Mouse (Mus musculus): ENCODE measurements around the gene Mpzl1. TPM values are rescaled to one million over a fixed set of nuclear protein-coding genes. Genes with fewer than 3 reads are reported as not detected.

Mpzl1 gene
- total RNA-seq, 1 experiment: 60.1 TPM

GRCm38 (mm10) chr1:165610321-165610999 is 23.9 kb downstream of the Mpzl1 start:
- TF ChIP-seq ZC3H11A (IDR thresholded peaks at IDR 0.05; ENCODE audit: borderline replicate concordance, low read depth, low read length) (no peak), ZNF384 (IDR thresholded peaks at IDR 0.05; ENCODE audit: low read depth, low read length) (no peak), MAFK (IDR thresholded peaks at IDR 0.05; ENCODE audit: insufficient read depth, low read depth, low read length) (no peak), HCFC1 (IDR thresholded peaks at IDR 0.05; ENCODE audit: borderline replicate concordance, insufficient read depth, low read length) (no peak), CHD2 (IDR thresholded peaks at IDR 0.05; ENCODE audit: low read depth, low read length) (no peak)
- Histone ChIP-seq H3K4me1 (ENCODE audit: control insufficient read depth in 2 of 2, insufficient read depth in 2 of 2, low read length in 2 of 2, poor library complexity in 1 of 2) (peaks cover 18% of the 10 kb centered on the region in 2 experiments), H3K36me3 (ENCODE audit: control insufficient read depth, insufficient read depth, low read length, poor library complexity, severe bottlenecking) (peaks cover 7% of the 10 kb centered on the region; the same call in 1 of the 2 replicates), H3K4me3 (ENCODE audit: insufficient read depth in 1 of 2, low read depth in 1 of 2, low read length in 2 of 2, poor library complexity in 1 of 2, severe bottlenecking in 1 of 2) (no peak overlapping the region), H3K9ac (ENCODE audit: insufficient read depth, low read depth, low read length, poor library complexity, severe bottlenecking) (no peak overlapping the region), H3K27ac (ENCODE audit: insufficient read depth, low read depth, low read length, poor library complexity, severe bottlenecking) (no peak overlapping the region), H3K9me3 (ENCODE audit: control insufficient read depth, insufficient read depth, low read depth, low read length) (no peaks in the 10 kb centered on the region)
- DNase-seq (ENCODE audit: low read depth, low spot score): no peak
- in situ Hi-C loops (cut with MboI; ENCODE audit: low sequenced_read_pairs in 2 of 2, unreplicated experiment in 2 of 2): no loop called here

DNA sequence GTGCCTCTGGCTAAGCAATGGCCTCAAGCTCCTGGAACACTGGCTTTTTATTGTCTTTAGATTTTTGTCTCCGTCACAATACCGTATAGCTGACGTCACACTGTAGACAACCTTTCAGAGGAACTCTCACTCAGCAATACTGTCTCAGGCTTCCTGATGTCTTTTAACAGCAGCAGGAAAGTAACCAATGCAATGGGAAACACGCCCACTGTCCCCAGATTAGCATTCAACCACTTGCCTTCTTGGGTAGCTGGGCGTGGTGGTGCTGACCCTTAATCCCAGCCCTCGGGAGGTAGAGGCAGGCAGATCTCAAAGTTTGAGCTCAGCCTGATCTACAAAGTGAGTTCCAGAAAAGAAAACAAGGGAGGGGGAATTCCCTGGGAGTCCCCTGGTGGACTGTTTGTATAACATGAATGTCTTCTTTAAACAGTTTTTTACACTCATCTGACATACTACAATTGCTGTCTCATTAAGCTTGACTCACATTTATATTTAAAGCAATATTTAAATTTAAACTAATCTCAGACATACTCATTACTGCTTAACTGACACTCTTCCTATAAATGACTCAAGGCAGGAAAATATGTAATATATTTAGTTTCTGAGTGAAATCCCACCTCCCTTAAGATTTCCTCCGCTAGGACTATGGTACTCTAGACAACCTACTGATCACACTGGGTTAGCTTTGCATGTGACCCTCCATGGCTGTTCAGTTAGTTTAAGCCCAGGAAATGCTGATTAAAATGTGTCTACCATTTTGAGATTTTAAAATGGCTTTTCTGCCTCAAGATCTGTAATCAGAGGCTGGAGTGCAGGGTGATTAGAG is 24.6 kb downstream of the Mpzl1 start:
- TF ChIP-seq CHD2 (IDR thresholded peaks at IDR 0.05; ENCODE audit: low read depth, low read length) (no peak), ZNF384 (IDR thresholded peaks at IDR 0.05; ENCODE audit: low read depth, low read length) (no peak), MAFK (IDR thresholded peaks at IDR 0.05; ENCODE audit: insufficient read depth, low read depth, low read length) (no peak), HCFC1 (IDR thresholded peaks at IDR 0.05; ENCODE audit: borderline replicate concordance, insufficient read depth, low read length) (no peak), ZC3H11A (IDR thresholded peaks at IDR 0.05; ENCODE audit: borderline replicate concordance, low read depth, low read length) (no peak)
- in situ Hi-C loops (cut with MboI; ENCODE audit: low sequenced_read_pairs in 2 of 2, unreplicated experiment in 2 of 2): no loop called here
- peaks cover 14 to 15% of the 10 kb centered on the region in 2 experiments for H3K4me1 ChIP-seq (ENCODE audit: control insufficient read depth in 2 of 2, insufficient read depth in 2 of 2, low read length in 2 of 2, poor library complexity in 1 of 2)
- no peak overlapping the region for H3K27ac ChIP-seq (ENCODE audit: insufficient read depth, low read depth, low read length, poor library complexity, severe bottlenecking)
- no peak for DNase-seq (ENCODE audit: low read depth, low spot score)
- H3K9me3 ChIP-seq (ENCODE audit: control insufficient read depth, insufficient read depth, low read depth, low read length): no peaks in the 10 kb centered on the region
- H3K4me3 ChIP-seq (ENCODE audit: insufficient read depth in 1 of 2, low read depth in 1 of 2, low read length in 2 of 2, poor library complexity in 1 of 2, severe bottlenecking in 1 of 2): no peak overlapping the region
- H3K9ac ChIP-seq (ENCODE audit: insufficient read depth, low read depth, low read length, poor library complexity, severe bottlenecking): no peak overlapping the region
- H3K36me3 ChIP-seq (ENCODE audit: control insufficient read depth, insufficient read depth, low read length, poor library complexity, severe bottlenecking): peaks cover 6% of the 10 kb centered on the region; the same call in 1 of the 2 replicates

DNA sequence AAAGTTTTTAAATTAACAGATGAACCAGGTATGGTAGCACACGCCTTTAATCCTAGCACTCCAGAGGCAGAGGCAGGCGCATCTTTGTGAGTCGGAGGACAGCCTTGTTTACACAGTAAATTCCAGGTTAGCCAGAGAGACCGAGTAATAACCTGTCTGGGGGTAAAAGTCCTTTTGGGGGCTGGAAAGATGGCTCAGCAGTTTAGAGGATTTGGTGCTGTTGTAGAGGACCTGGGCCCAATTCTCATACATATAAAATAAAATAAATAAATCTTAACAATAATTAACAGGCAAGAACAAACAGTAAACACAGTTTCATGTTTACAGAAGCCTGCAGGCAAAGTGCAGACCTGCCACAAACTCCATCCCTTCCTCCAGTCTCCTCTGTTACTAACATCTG is 25.4 kb downstream of the Mpzl1 start:
- Histone ChIP-seq H3K9ac (ENCODE audit: insufficient read depth, low read depth, low read length, poor library complexity, severe bottlenecking) (no peak overlapping the region), H3K9me3 (ENCODE audit: control insufficient read depth, insufficient read depth, low read depth, low read length) (no peaks in the 10 kb centered on the region), H3K4me3 (ENCODE audit: insufficient read depth in 1 of 2, low read depth in 1 of 2, low read length in 2 of 2, poor library complexity in 1 of 2, severe bottlenecking in 1 of 2) (no peak overlapping the region), H3K27ac (ENCODE audit: insufficient read depth, low read depth, low read length, poor library complexity, severe bottlenecking) (no peak overlapping the region), H3K36me3 (ENCODE audit: control insufficient read depth, insufficient read depth, low read length, poor library complexity, severe bottlenecking) (peaks cover 9% of the 10 kb centered on the region), H3K4me1 (ENCODE audit: control insufficient read depth in 2 of 2, insufficient read depth in 2 of 2, low read length in 2 of 2, poor library complexity in 1 of 2) (peaks cover 9 to 15% of the 10 kb centered on the region in 2 experiments)
- in situ Hi-C loops (cut with MboI; ENCODE audit: low sequenced_read_pairs in 2 of 2, unreplicated experiment in 2 of 2): no loop called here
- DNase-seq (ENCODE audit: low read depth, low spot score): no peak
- TF ChIP-seq ZC3H11A (IDR thresholded peaks at IDR 0.05; ENCODE audit: borderline replicate concordance, low read depth, low read length): no peak
- TF ChIP-seq ZNF384 (IDR thresholded peaks at IDR 0.05; ENCODE audit: low read depth, low read length): no peak
- no peak for TF ChIP-seq CHD2 (IDR thresholded peaks at IDR 0.05; ENCODE audit: low read depth, low read length)
- TF ChIP-seq MAFK (IDR thresholded peaks at IDR 0.05; ENCODE audit: insufficient read depth, low read depth, low read length): no peak
- TF ChIP-seq HCFC1 (IDR thresholded peaks at IDR 0.05; ENCODE audit: borderline replicate concordance, insufficient read depth, low read length): no peak

GRCm38 (mm10) chr1:165605774-165606173 is 28.6 kb downstream of the Mpzl1 start:
- H3K4me3 ChIP-seq (ENCODE audit: insufficient read depth in 1 of 2, low read depth in 1 of 2, low read length in 2 of 2, poor library complexity in 1 of 2, severe bottlenecking in 1 of 2): no peak overlapping the region
- H3K36me3 ChIP-seq (ENCODE audit: control insufficient read depth, insufficient read depth, low read length, poor library complexity, severe bottlenecking): peaks cover 18% of the 10 kb centered on the region
- no peak overlapping the region for H3K9ac ChIP-seq (ENCODE audit: insufficient read depth, low read depth, low read length, poor library complexity, severe bottlenecking)
- peaks cover 5 to 9% of the 10 kb centered on the region in 2 experiments for H3K4me1 ChIP-seq (ENCODE audit: control insufficient read depth in 2 of 2, insufficient read depth in 2 of 2, low read length in 2 of 2, poor library complexity in 1 of 2)
- in situ Hi-C loops (cut with MboI; ENCODE audit: low sequenced_read_pairs in 2 of 2, unreplicated experiment in 2 of 2): no loop called here
- DNase-seq (ENCODE audit: low read depth, low spot score): no peak
- no peak overlapping the region for H3K27ac ChIP-seq (ENCODE audit: insufficient read depth, low read depth, low read length, poor library complexity, severe bottlenecking)
- no peak for TF ChIP-seq MAFK (IDR thresholded peaks at IDR 0.05; ENCODE audit: insufficient read depth, low read depth, low read length)
- TF ChIP-seq CHD2 (IDR thresholded peaks at IDR 0.05; ENCODE audit: low read depth, low read length): no peak
- TF ChIP-seq ZC3H11A (IDR thresholded peaks at IDR 0.05; ENCODE audit: borderline replicate concordance, low read depth, low read length): no peak
- no peak for TF ChIP-seq HCFC1 (IDR thresholded peaks at IDR 0.05; ENCODE audit: borderline replicate concordance, insufficient read depth, low read length)
- TF ChIP-seq ZNF384 (IDR thresholded peaks at IDR 0.05; ENCODE audit: low read depth, low read length): no peak
- H3K9me3 ChIP-seq (ENCODE audit: control insufficient read depth, insufficient read depth, low read depth, low read length): no peaks in the 10 kb centered on the region

All from ES-E14 (cell line).